In genomic region chr6:51168048-51168447, GRCm38 (mm10) we compare ENCODE assay signal across 8 mouse cellular contexts.
DNase-seq lines count a peak whose midpoint lies in the region; ATAC-seq and TF ChIP-seq lines count a peak whose summit lies in the region.

No protein-coding gene starts in this region.

- H3K9ac ChIP-seq in forebrain, embryonic 11.5 days (ENCODE audit: low read length): no peak overlapping the region
- H3K9ac ChIP-seq in heart, embryonic 16.5 days (ENCODE audit: low read length): no peak overlapping the region; the same call in 1 of the 2 replicates
- H3K9ac ChIP-seq in lung, embryonic 15.5 days: peak overlapping the region; percentile 54; the same call in 1 of the 2 replicates

- peak; percentile 45 for DNase-seq in CD4-positive helper T cell, adult 2 months (ENCODE audit: low read depth, low spot score)
- DNase-seq in forebrain, embryonic 11.5 days (ENCODE audit: low spot score): peak; percentile 92
- DNase-seq in kidney, postnatal 25 days: peak; percentile 81 to 90
- peak; percentile 75 for DNase-seq in ovary, postnatal 36 days (ENCODE audit: low spot score)
- peak; percentile 53 for DNase-seq in thymus, postnatal 36 days

- peak; percentile 40; the same call in 1 of the 2 replicates for ATAC-seq in forebrain, embryonic 11.5 days (replicated peaks; ENCODE audit: low FRiP score)
- no peak for ATAC-seq in heart, embryonic 16.5 days (replicated peaks; ENCODE audit: extremely low read depth, insufficient read depth, low FRiP score)
- no peak for ATAC-seq in lung, embryonic 15.5 days (ENCODE audit: borderline replicate concordance, extremely low read depth, low FRiP score, low TSS enrichment)

- peaks cover 8% of the 10 kb centered on the region for H3K4me1 ChIP-seq in bone marrow macrophage, adult 2 months (ENCODE audit: control insufficient read depth, insufficient read depth, low read length)
- peaks cover 7% of the 10 kb centered on the region for H3K4me1 ChIP-seq in forebrain, embryonic 11.5 days (replicated peaks; ENCODE audit: control insufficient read depth, insufficient read depth, low read length)
- H3K4me1 ChIP-seq in heart, embryonic 16.5 days (ENCODE audit: control insufficient read depth, insufficient read depth, low read length): peaks cover 20% of the 10 kb centered on the region
- peaks cover 43% of the 10 kb centered on the region for H3K4me1 ChIP-seq in lung, embryonic 15.5 days

- no peaks in the 10 kb centered on the region for H3K9me3 ChIP-seq in forebrain, embryonic 11.5 days (ENCODE audit: control insufficient read depth, low read length)
- H3K9me3 ChIP-seq in heart, embryonic 16.5 days (replicated peaks; ENCODE audit: control insufficient read depth, low read length): no peaks in the 10 kb centered on the region
- H3K9me3 ChIP-seq in lung, embryonic 15.5 days: no peaks in the 10 kb centered on the region

- peaks cover 17% of the 10 kb centered on the region for H3K27me3 ChIP-seq in forebrain, embryonic 11.5 days (ENCODE audit: control insufficient read depth, insufficient read depth, low read length)
- H3K27me3 ChIP-seq in heart, embryonic 16.5 days (ENCODE audit: control insufficient read depth, insufficient read depth, low read length): no peaks in the 10 kb centered on the region
- H3K27me3 ChIP-seq in lung, embryonic 15.5 days: peaks cover 9% of the 10 kb centered on the region; the same call in 1 of the 2 replicates

- no peaks in the 10 kb centered on the region for H3K36me3 ChIP-seq in forebrain, embryonic 11.5 days (ENCODE audit: control insufficient read depth, insufficient read depth, low read length)
- H3K36me3 ChIP-seq in heart, embryonic 16.5 days (ENCODE audit: control insufficient read depth, insufficient read depth): no peaks in the 10 kb centered on the region
- no peaks in the 10 kb centered on the region for H3K36me3 ChIP-seq in lung, embryonic 15.5 days

- TF ChIP-seq CTCF in bone marrow macrophage, adult 2 months (IDR thresholded peaks at IDR 0.05; ENCODE audit: low read depth, low read length): peak; percentile 76

- under 1% methylated on average over 11 of the region's 11 CpGs for WGBS in forebrain, embryonic 11.5 days
- WGBS in heart, embryonic 16.5 days: 1% methylated on average over 11 of the region's 11 CpGs
- WGBS in lung, embryonic 15.5 days: 4% methylated on average over 11 of the region's 11 CpGs

- H3K4me3 ChIP-seq in bone marrow macrophage, adult 2 months (ENCODE audit: insufficient read depth, low read length): no peak overlapping the region
- no peak overlapping the region for H3K4me3 ChIP-seq in forebrain, embryonic 11.5 days (ENCODE audit: low read depth, low read length)
- peak overlapping the region; percentile 11; the same call in 1 of the 2 replicates for H3K4me3 ChIP-seq in heart, embryonic 16.5 days (ENCODE audit: low read length)
- peak overlapping the region; percentile 41; the same call in 1 of the 2 replicates for H3K4me3 ChIP-seq in lung, embryonic 15.5 days

- TF ChIP-seq POLR2A in bone marrow macrophage, adult 2 months (IDR thresholded peaks at IDR 0.05; ENCODE audit: borderline replicate concordance, low read depth, low read length): no peak

- H3K27ac ChIP-seq in bone marrow macrophage, adult 2 months (ENCODE audit: insufficient read depth, low read depth, low read length): no peak overlapping the region
- H3K27ac ChIP-seq in forebrain, embryonic 11.5 days (ENCODE audit: low read depth, low read length): no peak overlapping the region
- peak overlapping the region; percentile 68; the same call in 1 of the 2 replicates for H3K27ac ChIP-seq in heart, embryonic 16.5 days (ENCODE audit: low read length)
- H3K27ac ChIP-seq in lung, embryonic 15.5 days: peak overlapping the region; percentile 58; the same call in 1 of the 2 replicates

- H3K4me2 ChIP-seq in forebrain, embryonic 11.5 days (ENCODE audit: low read depth, low read length, severe bottlenecking): no peak overlapping the region
- peak overlapping the region; percentile 69 for H3K4me2 ChIP-seq in heart, embryonic 16.5 days (ENCODE audit: low read depth, low read length)
- H3K4me2 ChIP-seq in lung, embryonic 15.5 days: peak overlapping the region; percentile 78

Comparison
In these comparisons a context has a peak if more than half of its experiments do, and no peak if none do; other contexts are left out.
1. H3K27ac ChIP-seq: peak in heart, embryonic 16.5 days (single experiment) and lung, embryonic 15.5 days (single experiment); none in bone marrow macrophage, adult 2 months (single experiment) and forebrain, embryonic 11.5 days (single experiment).
2. H3K4me3 ChIP-seq: peak in heart, embryonic 16.5 days (single experiment) and lung, embryonic 15.5 days (single experiment); none in bone marrow macrophage, adult 2 months (single experiment) and forebrain, embryonic 11.5 days (single experiment).
3. Peak in every context shown above with its lines, with median percentiles within 50 percentile points of each other: DNase-seq.